ENCODE assay signal across 9 mouse cellular contexts in genomic region chr4:41773502-41773901, GRCm38 (mm10). TPM values are rescaled to one million over a fixed set of nuclear protein-coding genes. Genes with fewer than 3 reads are reported as not detected.
A peak's percentile ranks its signal among the peaks of the same experiment; 100 is the strongest.
DNase-seq lines count a peak whose midpoint lies in the region; ATAC-seq and TF ChIP-seq lines count a peak whose summit lies in the region.
"Not testable (repeated sequence)": the region's sequence is repeated elsewhere in the genome, so short reads cannot be mapped to it uniquely, and the experiment has no call there.
"Had no signal": no experiment of that assay in that cellular context is flagged by ENCODE, and none has a peak within 500 bp of the region (broad histone marks: within the 10 kb centered on the region; RNA-seq: fewer than 3 reads in every experiment).

No protein-coding gene starts in this region.

- not testable (repeated sequence) for TF ChIP-seq CTCF in brain, embryonic 14.5 days (IDR thresholded peaks at IDR 0.05; ENCODE audit: borderline replicate concordance, extremely low read depth, insufficient read depth, insufficient read length); liver, embryonic 14.5 days (IDR thresholded peaks at IDR 0.05; ENCODE audit: low read depth)

- H3K4me2 ChIP-seq in heart, embryonic 13.5 days, result peak overlapping the region; percentile 63
- H3K4me2 ChIP-seq in liver, embryonic 14.5 days (ENCODE audit: low read depth), result peak overlapping the region; percentile 53

- H3K27ac ChIP-seq in heart, embryonic 13.5 days (replicated peaks), result peak overlapping the region; percentile 70
- H3K27ac ChIP-seq in liver, embryonic 14.5 days, result not testable (repeated sequence)

- peak; percentile 28 to 39 for DNase-seq in CD8-positive naive resting alpha-beta T cell, adult 2 months (ENCODE audit: low read depth in 2 of 2, low spot score in 2 of 2)
- DNase-seq in brain, embryonic 14.5 days (ENCODE audit: low read depth), result peak; percentile 75
- DNase-seq in kidney, adult 8-10 months, result peak; percentile 86 to 87
- peak; percentile 44 to 53 (median 49) for DNase-seq in liver, embryonic 14.5 days (ENCODE audit: low read depth in 3 of 3, low spot score in 3 of 3)
- peak; percentile 30 to 52 for DNase-seq in monocyte, adult 2 months (ENCODE audit: low read depth in 1 of 2, low spot score in 2 of 2)
- peak; percentile 21 to 25 for DNase-seq in spleen, postnatal 14 days (ENCODE audit: low spot score in 2 of 2)

- not testable (repeated sequence) for H3K4me1 ChIP-seq in erythroblast, embryonic 14.5 days (ENCODE audit: control insufficient read depth); heart, embryonic 13.5 days; liver, embryonic 14.5 days (replicated peaks; ENCODE audit: control insufficient read depth in 2 of 2, insufficient read depth in 2 of 2, low read length in 1 of 2)

- H3K4me3 ChIP-seq in erythroblast, embryonic 14.5 days (replicated peaks), result peak overlapping the region; percentile 52
- peak overlapping the region; percentile 53 for H3K4me3 ChIP-seq in heart, embryonic 13.5 days
- peak overlapping the region; percentile 48 to 70 for H3K4me3 ChIP-seq in liver, embryonic 14.5 days (ENCODE audit: insufficient read depth in 1 of 2, low read depth in 2 of 2, low read length in 2 of 2)

- not testable (repeated sequence) for H3K36me3 ChIP-seq in erythroblast, embryonic 14.5 days (ENCODE audit: control insufficient read depth); heart, embryonic 13.5 days; liver, embryonic 14.5 days (replicated peaks; ENCODE audit: control insufficient read depth, insufficient read depth, low read depth)

- TF ChIP-seq EP300 in liver, embryonic 14.5 days (IDR thresholded peaks at IDR 0.05; ENCODE audit: low read depth), result not testable (repeated sequence)

- not testable (repeated sequence) for H3K27me3 ChIP-seq in erythroblast, embryonic 14.5 days (ENCODE audit: control insufficient read depth); heart, embryonic 13.5 days (replicated peaks); liver, embryonic 14.5 days (ENCODE audit: control insufficient read depth, insufficient read depth, low read length)

- ATAC-seq in heart, embryonic 13.5 days (ENCODE audit: extremely low read depth, insufficient number of reproducible peaks, low FRiP score, low TSS enrichment); liver, embryonic 14.5 days (ENCODE audit: insufficient read depth): not testable (repeated sequence)

- H3K9me3 ChIP-seq in erythroblast, embryonic 14.5 days (ENCODE audit: control insufficient read depth, low read length); heart, embryonic 13.5 days; liver, embryonic 14.5 days (ENCODE audit: control insufficient read depth, low read length): not testable (repeated sequence)

- TF ChIP-seq POLR2A in brain, embryonic 14.5 days (IDR thresholded peaks at IDR 0.05; ENCODE audit: borderline replicate concordance, extremely low read depth, insufficient read depth, insufficient read length, poor library complexity, severe bottlenecking), result not testable (repeated sequence)

- 1% methylated on average over 17 of the region's 25 CpGs for WGBS in heart, embryonic 13.5 days
- WGBS in liver, embryonic 14.5 days (ENCODE audit: insufficient replicate concordance), result under 1% methylated on average over 19 of the region's 25 CpGs

- peak overlapping the region; percentile 69; the same call in 1 of the 2 replicates for H3K9ac ChIP-seq in heart, embryonic 13.5 days
- not testable (repeated sequence) for H3K9ac ChIP-seq in liver, embryonic 14.5 days (replicated peaks)

RNA-seq across cellular contexts. Expression of gene Ccl27a, which starts 0.5 kb away (rescaled TPM):
- polyA plus RNA-seq in brain, embryonic 14.5 days (2012; rRNA removed), result 314 and 480 TPM in 2 replicates
- 1.0 and 1.3 TPM in 2 replicates for polyA plus RNA-seq in erythroblast, embryonic 14.5 days (2012)
- 44.5 and 49.3 TPM in 2 replicates for polyA plus RNA-seq in heart, embryonic 13.5 days (2015; fragmentation: Nextera tagmentation; extraction: Ambion mirVana)
- polyA plus RNA-seq in liver, embryonic 14.5 days (2012; rRNA removed), result 9.5 and 10.8 TPM in 2 replicates
- 7.8 and 8.2 TPM in 2 replicates for polyA plus RNA-seq in liver, embryonic 14.5 days (2014; fragmentation: Nextera tagmentation; extraction: Ambion mirVana)

RNA-seq across cellular contexts. Expression of gene Sigmar1, which starts 17.5 kb away (rescaled TPM):
- 55.7 and 60.0 TPM in 2 replicates for polyA plus RNA-seq in brain, embryonic 14.5 days (2012; rRNA removed)
- 1.1 and 1.3 TPM in 2 replicates for polyA plus RNA-seq in erythroblast, embryonic 14.5 days (2012)
- 63.3 and 69.8 TPM in 2 replicates for polyA plus RNA-seq in heart, embryonic 13.5 days (2015; fragmentation: Nextera tagmentation; extraction: Ambion mirVana)
- polyA plus RNA-seq in liver, embryonic 14.5 days (2012; rRNA removed), result 24.4 and 30.2 TPM in 2 replicates
- polyA plus RNA-seq in liver, embryonic 14.5 days (2014; fragmentation: Nextera tagmentation; extraction: Ambion mirVana), result 36.0 and 36.2 TPM in 2 replicates

RNA-seq across cellular contexts. Expression of gene Galt, which starts 18.5 kb away (rescaled TPM):
- polyA plus RNA-seq in brain, embryonic 14.5 days (2012; rRNA removed), result 75.4 and 84.6 TPM in 2 replicates
- polyA plus RNA-seq in erythroblast, embryonic 14.5 days (2012), result 0.87 and 2.4 TPM in 2 replicates
- 54.1 and 61.6 TPM in 2 replicates for polyA plus RNA-seq in heart, embryonic 13.5 days (2015; fragmentation: Nextera tagmentation; extraction: Ambion mirVana)
- polyA plus RNA-seq in liver, embryonic 14.5 days (2012; rRNA removed), result 24.2 and 29.5 TPM in 2 replicates
- polyA plus RNA-seq in liver, embryonic 14.5 days (2014; fragmentation: Nextera tagmentation; extraction: Ambion mirVana), result 19.2 and 22.1 TPM in 2 replicates

RNA-seq across cellular contexts. Expression of gene Arid3c, which starts 42.6 kb away (rescaled TPM):
- 0.40 and 0.57 TPM in 2 replicates for polyA plus RNA-seq in brain, embryonic 14.5 days (2012; rRNA removed)
- polyA plus RNA-seq in erythroblast, embryonic 14.5 days (2012), result not detected in 2 replicates
- polyA plus RNA-seq in heart, embryonic 13.5 days (2015; fragmentation: Nextera tagmentation; extraction: Ambion mirVana), result not detected in 2 replicates
- not detected in 2 replicates for polyA plus RNA-seq in liver, embryonic 14.5 days (2012; rRNA removed)
- not detected in 2 replicates for polyA plus RNA-seq in liver, embryonic 14.5 days (2014; fragmentation: Nextera tagmentation; extraction: Ambion mirVana)
- polyA plus RNA-seq: CD4-positive, CD25-positive, alpha-beta regulatory T cell, adult 4 months had no signal

RNA-seq across cellular contexts. Expression of gene Dctn3, which starts 50.5 kb away (rescaled TPM):
- polyA plus RNA-seq in brain, embryonic 14.5 days (2012; rRNA removed), result 157 and 186 TPM in 2 replicates
- polyA plus RNA-seq in erythroblast, embryonic 14.5 days (2012), result 23.8 and 38.0 TPM in 2 replicates
- polyA plus RNA-seq in heart, embryonic 13.5 days (2015; fragmentation: Nextera tagmentation; extraction: Ambion mirVana), result 128 and 139 TPM in 2 replicates
- 28.7 and 39.8 TPM in 2 replicates for polyA plus RNA-seq in liver, embryonic 14.5 days (2012; rRNA removed)
- 63.9 and 68.6 TPM in 2 replicates for polyA plus RNA-seq in liver, embryonic 14.5 days (2014; fragmentation: Nextera tagmentation; extraction: Ambion mirVana)

Comparison
In these comparisons a context has a peak if more than half of its experiments do, and no peak if none do; other contexts are left out.
1. DNase-seq: peak in every context shown above with its lines; median percentile 86 in kidney, adult 8-10 months; 75 in brain, embryonic 14.5 days; 49 in liver, embryonic 14.5 days; 41 in monocyte, adult 2 months; 34 in CD8-positive naive resting alpha-beta T cell, adult 2 months; 23 in spleen, postnatal 14 days.
2. RNA of gene Sigmar1, which starts 17.5 kb away (polyA plus RNA-seq): 63.3 to 69.8 TPM in heart, embryonic 13.5 days, 55.7 to 60.0 TPM in brain, embryonic 14.5 days and 24.4 to 36.2 TPM in liver, embryonic 14.5 days; 1.1 to 1.3 TPM in erythroblast, embryonic 14.5 days; every median in the first group is over 10 times any median in the second.
3. Peak in every context shown above with its lines, with median percentiles within 50 percentile points of each other: H3K4me3 ChIP-seq.